Mouse (Mus musculus): Measurements from ENCODE around the gene Efcab11. TPM values are rescaled to one million over a fixed set of nuclear protein-coding genes. Genes with fewer than 3 reads are reported as not detected.

The Efcab11 gene
- total RNA-seq, 2 experiments from 2014 or later: 0.55 TPM; not detected in 1

GRCm38 (mm10) chr12:99767691-99768090 is 116.5 kb downstream of the Efcab11 start:
- DNase-seq (ENCODE audit: low spot score in 2 of 2): no peak
- intact Hi-C loops (cut with DNase I): no loop called here

- DNase-seq (ENCODE audit: low spot score in 2 of 2): no peak
- intact Hi-C loops (cut with DNase I): no loop called here
Measured at GRCm38 (mm10) chr12:99765979-99766378, 118.3 kb downstream of the Efcab11 start.

DNA sequence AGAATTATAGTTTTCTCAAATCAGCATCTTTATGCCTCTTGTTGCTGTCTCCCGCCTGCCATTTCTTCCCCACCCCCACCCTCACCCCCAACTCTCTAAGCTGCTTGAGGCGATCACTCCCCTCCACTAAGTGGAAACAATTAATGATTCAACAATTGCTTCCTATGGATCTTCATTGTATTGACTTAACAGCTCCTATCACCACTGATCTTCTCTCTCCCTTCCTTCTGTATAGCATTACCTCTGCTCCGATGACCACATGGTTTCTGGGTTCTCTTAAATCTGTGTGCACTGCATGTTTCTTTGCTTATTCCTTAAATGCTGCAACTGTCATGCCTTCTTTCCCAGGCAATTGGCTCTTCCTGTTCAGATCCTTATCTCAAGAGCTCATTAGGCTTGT is 120.2 kb downstream of the Efcab11 start:
- intact Hi-C loops (cut with DNase I): no loop called here
- no peak for DNase-seq (ENCODE audit: low spot score in 2 of 2)

GRCm38 (mm10) chr12:99757754-99758526 is 126.3 kb downstream of the Efcab11 start:
- no peak for DNase-seq (ENCODE audit: low spot score in 2 of 2)
- intact Hi-C loops (cut with DNase I): no loop called here

DNA sequence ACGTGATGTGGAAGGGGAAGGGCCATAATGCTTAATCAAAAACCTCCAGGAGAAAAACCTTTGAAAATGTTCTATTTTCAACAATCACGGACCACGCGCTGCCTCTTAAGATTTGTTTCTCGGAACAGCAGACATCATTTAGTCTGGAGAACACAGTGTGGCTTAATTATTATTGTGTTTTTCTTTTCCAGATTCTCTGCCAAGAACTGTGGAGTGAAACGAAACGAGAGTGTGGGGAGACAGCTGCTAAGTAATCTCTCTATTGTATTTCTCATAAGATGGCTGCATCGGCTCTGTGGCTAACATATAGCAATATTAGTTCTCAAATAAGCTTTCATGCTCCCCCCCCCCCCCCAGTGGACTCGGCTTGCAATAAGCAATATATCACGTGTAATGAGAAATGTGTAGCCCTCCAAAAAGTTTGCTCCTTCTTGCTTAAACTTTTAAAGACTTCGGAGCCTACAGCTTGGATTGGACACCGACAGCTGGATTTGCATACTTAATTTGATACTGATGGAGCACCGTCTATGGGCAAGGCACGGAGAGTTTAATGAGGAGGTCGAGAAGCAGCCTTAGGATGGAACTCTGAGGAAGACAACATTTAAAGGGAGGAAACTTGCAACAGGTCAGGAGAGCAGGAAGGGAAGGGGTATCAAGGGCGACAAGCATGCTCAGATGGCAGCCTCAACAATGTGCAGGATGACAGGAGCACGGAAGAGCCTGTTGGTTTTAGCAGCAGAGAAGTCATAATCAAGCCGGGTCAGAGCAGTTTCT is 127.1 kb downstream of the Efcab11 start:
- intact Hi-C loops (cut with DNase I): no loop called here
- DNase-seq (ENCODE audit: low spot score in 2 of 2): no peak

DNA sequence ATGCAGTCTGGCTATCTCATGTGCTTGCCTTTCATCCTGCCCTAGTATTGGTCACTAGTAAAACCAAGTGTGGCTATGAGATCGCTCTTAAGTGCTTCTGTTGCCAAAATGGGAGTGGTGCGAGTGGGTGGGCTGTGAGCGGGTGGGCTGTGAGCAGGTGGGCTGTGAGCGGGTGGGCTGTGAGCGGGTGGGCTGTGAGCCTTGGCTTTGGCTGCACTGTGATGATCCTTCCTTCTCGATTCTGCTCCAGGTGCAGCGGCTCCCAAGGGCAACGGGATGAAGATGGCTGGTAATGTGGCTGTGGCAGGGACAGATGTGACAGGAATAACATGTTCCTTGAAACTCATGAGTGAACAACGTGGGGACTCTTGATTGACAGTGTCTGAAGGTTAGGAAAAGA is 128.0 kb downstream of the Efcab11 start:
- no peak for DNase-seq (ENCODE audit: low spot score in 2 of 2)
- intact Hi-C loops (cut with DNase I): no loop called here

- DNase-seq (ENCODE audit: low spot score in 2 of 2): no peak
- intact Hi-C loops (cut with DNase I): no loop called here
Measured at GRCm38 (mm10) chr12:99752986-99753385, 131.3 kb downstream of the Efcab11 start.

- no peak for DNase-seq (ENCODE audit: low spot score in 2 of 2)
- intact Hi-C loops (cut with DNase I): no loop called here
Measured at GRCm38 (mm10) chr12:99749391-99749790, 134.8 kb downstream of the Efcab11 start.

- DNase-seq (ENCODE audit: low spot score in 2 of 2): no peak
- intact Hi-C loops (cut with DNase I): no loop called here
Measured at GRCm38 (mm10) chr12:99741631-99742030, 142.6 kb downstream of the Efcab11 start.

GRCm38 (mm10) chr12:99739211-99739610 is 145.0 kb downstream of the Efcab11 start:
- DNase-seq (ENCODE audit: low spot score in 2 of 2): no peak
- intact Hi-C loops (cut with DNase I): no loop called here

- intact Hi-C loops (cut with DNase I): no loop called here
- no peak for DNase-seq (ENCODE audit: low spot score in 2 of 2)
Measured at GRCm38 (mm10) chr12:99738256-99738655, 146.0 kb downstream of the Efcab11 start.

- no peak for DNase-seq (ENCODE audit: low spot score in 2 of 2)
- intact Hi-C loops (cut with DNase I): no loop called here
Measured at GRCm38 (mm10) chr12:99736971-99737370, 147.3 kb downstream of the Efcab11 start.

DNA sequence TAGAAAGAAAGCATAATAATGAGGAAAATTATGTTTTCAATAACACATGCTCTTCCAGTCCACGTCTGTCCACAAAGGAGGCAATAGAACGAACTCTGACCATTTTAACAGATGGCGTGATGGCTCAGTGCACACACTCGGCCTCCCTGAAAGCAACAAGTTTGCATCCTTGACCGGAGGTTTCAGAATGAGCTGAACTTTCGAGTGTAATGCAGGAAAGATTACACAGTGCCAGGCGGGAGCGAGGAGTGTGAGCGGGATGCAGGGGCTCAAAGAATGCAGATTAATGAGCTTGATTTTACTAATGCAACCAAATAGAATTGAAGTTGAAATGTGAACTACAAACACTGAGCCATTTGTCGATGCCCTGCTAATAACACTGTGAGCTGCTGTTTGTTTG is 149.1 kb downstream of the Efcab11 start:
- intact Hi-C loops (cut with DNase I): no loop called here
- no peak for DNase-seq (ENCODE audit: low spot score in 2 of 2)

GRCm38 (mm10) chr12:99724206-99724605 is 160.0 kb downstream of the Efcab11 start:
- intact Hi-C loops (cut with DNase I): loop anchor here (5.0 kb wide), 1 partner anchor 157 kb away; no protein-coding TSS in a partner anchor

GRCm38 (mm10) chr12:99723791-99724190 is 160.4 kb downstream of the Efcab11 start:
- intact Hi-C loops (cut with DNase I): loop anchor here (5.0 kb wide), 1 partner anchor 156 kb away; no protein-coding TSS in a partner anchor
- no peak for DNase-seq (ENCODE audit: low spot score in 2 of 2)

More at GRCm38 (mm10) chr12:99724206-99724605, 160.0 kb downstream of the Efcab11 start:
- DNase-seq (ENCODE audit: low spot score in 2 of 2): no peak

- DNase-seq (ENCODE audit: low spot score in 2 of 2): peak; percentile 52 to 87
- intact Hi-C loops (cut with DNase I): loop anchor here (5.0 kb wide), 1 partner anchor 154 kb away; no protein-coding TSS in a partner anchor
Measured at GRCm38 (mm10) chr12:99721318-99721717, 162.9 kb downstream of the Efcab11 start.

DNA sequence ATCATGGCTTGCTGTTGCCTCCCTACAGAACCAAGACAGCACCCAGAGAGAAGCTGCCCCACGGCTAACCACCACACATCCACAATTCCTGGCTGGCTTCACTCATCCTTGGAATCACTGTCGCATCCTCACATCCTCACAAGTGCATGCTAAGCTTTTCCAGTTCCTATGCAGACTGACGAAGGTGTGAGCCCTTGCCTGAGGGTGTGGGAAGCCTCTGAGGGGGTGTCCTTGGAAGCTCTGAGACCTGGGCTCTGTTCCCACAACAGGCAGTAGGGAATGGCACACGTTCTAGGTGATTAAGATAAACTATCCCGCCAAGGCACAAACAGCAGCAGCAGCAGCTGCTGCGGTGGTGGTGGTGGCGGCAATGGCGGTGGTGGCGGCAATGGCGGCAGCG is 164.5 kb downstream of the Efcab11 start:
- peak in 1 of 2 experiments; percentile 74 for DNase-seq (ENCODE audit: low spot score in 2 of 2)
- intact Hi-C loops (cut with DNase I): loop anchor here (5.0 kb wide), 3 partner anchors 47 to 152 kb away; no protein-coding TSS in a partner anchor

- intact Hi-C loops (cut with DNase I): loop anchor here (5.0 kb wide), 2 partner anchors 46 to 91 kb away; no protein-coding TSS in a partner anchor
- no peak for DNase-seq (ENCODE audit: low spot score in 2 of 2)
Measured at GRCm38 (mm10) chr12:99718161-99718560, 166.1 kb downstream of the Efcab11 start.

DNA sequence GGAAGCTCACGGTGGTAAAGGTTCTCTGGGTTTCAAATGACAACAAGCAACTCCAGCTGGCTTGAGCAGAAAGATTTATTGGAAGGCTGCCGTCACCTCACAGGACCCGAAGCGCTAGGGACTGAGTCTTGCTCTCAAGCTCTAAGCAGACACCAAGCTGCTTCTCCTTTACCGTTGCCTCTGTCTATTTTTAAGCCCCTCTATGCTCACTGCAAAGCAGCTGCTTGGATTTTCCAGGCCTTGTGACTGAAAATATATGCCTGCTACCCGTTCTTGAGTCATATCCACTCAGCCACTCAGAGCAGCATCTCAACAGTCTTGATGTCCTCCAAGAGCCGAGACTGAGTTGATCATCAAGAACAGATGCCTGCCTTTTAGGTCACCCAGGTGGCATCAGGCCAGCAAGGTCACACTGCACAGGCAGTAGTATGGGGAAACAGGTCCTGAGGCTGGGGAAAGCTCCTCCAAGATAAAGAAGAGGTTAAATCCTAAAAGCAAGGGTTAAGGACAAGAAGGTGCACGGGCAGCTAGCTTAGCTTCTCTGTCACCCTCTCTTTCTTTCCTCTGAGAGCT is 168.1 kb downstream of the Efcab11 start:
- DNase-seq (ENCODE audit: low spot score in 2 of 2): peak; percentile 31 to 82
- intact Hi-C loops (cut with DNase I): loop anchor here (5.0 kb wide), 2 partner anchors 44 to 89 kb away; no protein-coding TSS in a partner anchor

All from left cerebral cortex, postnatal 25 days (tissue).